Mouse (Mus musculus) embryonic stem cell, embryonic (primary cell): Measurements from ENCODE around the gene Ckap2l.

Experiments
- CTCF ChIA-PET, 4 experiments: fragments of 300-600 bp in 2 of 4; fragments of 350-600 bp in 2 of 4; sonication (Branson Sonifier 250); formaldehyde crosslinking; loops; one replicate each; lab custom pipeline; 2022; ENCODE audit warnings: inconsistent platforms in 2 of 4; lab: Charles Lee
- POLR2A ChIA-PET, 4 experiments: fragments of 300-600 bp in 2 of 4; fragments of 350-600 bp in 2 of 4; sonication (Branson Sonifier 250); formaldehyde crosslinking; loops; one replicate each; lab custom pipeline; 2022; ENCODE audit warnings: antibody characterized with exemption in 4 of 4, inconsistent platforms in 1 of 4; lab: Charles Lee

Ckap2l gene

GRCm38 (mm10) chr2:129270621-129271020 is 26.4 kb downstream of the Ckap2l start:
- POLR2A ChIA-PET, result interaction anchor here in 1 of 4 experiments (2.3 kb wide), 1 partner anchor 12 kb away, joined by 11 read pairs; no protein-coding TSS in a partner anchor
- CTCF ChIA-PET, result no interaction called here

GRCm38 (mm10) chr2:129269986-129270385 is 27.0 kb downstream of the Ckap2l start:
- ChIA-PET CTCF (interaction anchor here in 2 of 4 experiments (1.1 kb wide), 2 partner anchors 11 kb away, joined by 3 to 4 read pairs; no protein-coding TSS in a partner anchor), POLR2A (interaction anchor here in 3 of 4 experiments (0.6 to 2.3 kb wide), 22 partner anchors 8 to 318 kb away, joined by 3 to 14 read pairs (median 4); partner anchors contain the start of genes Ckap2l (in 1 of the 3) and Slc20a1 (in 1 of the 3))

- CTCF ChIA-PET, result interaction anchor here in 3 of 4 experiments (0.5 to 1.3 kb wide), 6 partner anchors 10 to 538 kb away, joined by 3 to 4 read pairs (median 4); no protein-coding TSS in a partner anchor
- POLR2A ChIA-PET, result interaction anchor here (0.5 to 2.3 kb wide), 36 partner anchors 8 to 404 kb away, joined by 3 to 17 read pairs (median 4); partner anchors contain the start of genes Ckap2l (in 1 of the 4), Slc20a1 (in 1 of the 4) and Ttl (in 1 of the 4)
Measured at GRCm38 (mm10) chr2:129269161-129269643, 27.8 kb downstream of the Ckap2l start.

- POLR2A ChIA-PET, result interaction anchor here in 1 of 4 experiments (0.8 to 16.3 kb wide), 3 partner anchors 22 to 69 kb away, joined by 3 to 358 read pairs (median 7); partner anchors contain the start of gene Slc20a1
- CTCF ChIA-PET, result no interaction called here
Measured at GRCm38 (mm10) chr2:129267738-129268137, 29.3 kb downstream of the Ckap2l start.

- CTCF ChIA-PET, result no interaction called here
- POLR2A ChIA-PET, result interaction anchor here in 1 of 4 experiments (0.7 to 16.3 kb wide), 3 partner anchors 20 to 445 kb away, joined by 3 to 358 read pairs (median 3); no protein-coding TSS in a partner anchor
Measured at GRCm38 (mm10) chr2:129265316-129265715, 31.7 kb downstream of the Ckap2l start.

GRCm38 (mm10) chr2:129263073-129263472 is 33.9 kb downstream of the Ckap2l start:
- POLR2A ChIA-PET, result interaction anchor here in 3 of 4 experiments (0.6 to 16.3 kb wide), 9 partner anchors 9 to 184 kb away, joined by 3 to 358 read pairs (median 4); partner anchors contain the start of gene Slc20a1 (in 1 of the 3)
- CTCF ChIA-PET, result interaction anchor here in 1 of 4 experiments (0.6 kb wide), 1 partner anchor 82 kb away, joined by 3 read pairs; no protein-coding TSS in a partner anchor

GRCm38 (mm10) chr2:129261151-129261794 is 35.7 kb downstream of the Ckap2l start:
- ChIA-PET POLR2A (interaction anchor here in 2 of 4 experiments (0.6 to 16.3 kb wide), 11 partner anchors 7 to 139 kb away, joined by 4 to 358 read pairs (median 62); partner anchors contain the start of genes Slc20a1 (in 2 of the 2) and Chchd5 (in 1 of the 2)), CTCF (no interaction called here)

GRCm38 (mm10) chr2:129260646-129261045 is 36.4 kb downstream of the Ckap2l start:
- ChIA-PET POLR2A (interaction anchor here in 2 of 4 experiments (1.2 to 16.3 kb wide), 12 partner anchors 9 to 132 kb away, joined by 3 to 358 read pairs (median 40); partner anchors contain the start of genes Slc20a1 (in 2 of the 2), Chchd5 (in 1 of the 2) and Ckap2l (in 1 of the 2)), CTCF (interaction anchor here in 1 of 4 experiments (0.9 kb wide), 1 partner anchor 84 kb away, joined by 4 read pairs; no protein-coding TSS in a partner anchor)

GRCm38 (mm10) chr2:129258475-129259211 is 38.4 kb downstream of the Ckap2l start:
- POLR2A ChIA-PET, result interaction anchor here in 3 of 4 experiments (0.5 to 16.3 kb wide), 49 partner anchors 11 to 440 kb away, joined by 3 to 358 read pairs (median 5); partner anchors contain the start of genes Slc20a1 (in 3 of the 3), Chchd5 (in 2 of the 3), Polr1b (in 2 of the 3) and Tmem87b (in 1 of the 3)
- CTCF ChIA-PET, result interaction anchor here (0.5 to 3.1 kb wide), 50 partner anchors 10 to 561 kb away, joined by 3 to 19 read pairs (median 4); partner anchors contain the start of genes Chchd5 (in 1 of the 4), Ckap2l (in 1 of the 4), Polr1b (in 1 of the 4) and Ttl (in 1 of the 4)

GRCm38 (mm10) chr2:129258056-129258455 is 39.0 kb downstream of the Ckap2l start:
- POLR2A ChIA-PET, result interaction anchor here (0.5 to 16.3 kb wide), 48 partner anchors 12 to 440 kb away, joined by 3 to 358 read pairs (median 5); partner anchors contain the start of genes Slc20a1 (in 3 of the 4), Chchd5 (in 2 of the 4), Polr1b (in 1 of the 4) and Tmem87b (in 1 of the 4)
- CTCF ChIA-PET, result interaction anchor here (0.5 to 3.1 kb wide), 50 partner anchors 11 to 560 kb away, joined by 3 to 19 read pairs (median 4); partner anchors contain the start of genes Chchd5 (in 1 of the 4), Ckap2l (in 1 of the 4), Polr1b (in 1 of the 4) and Ttl (in 1 of the 4)

GRCm38 (mm10) chr2:129256006-129256405 is 41.0 kb downstream of the Ckap2l start:
- CTCF ChIA-PET, result interaction anchor here in 3 of 4 experiments (0.6 to 1.5 kb wide), 3 partner anchors 58 to 80 kb away, joined by 3 to 20 read pairs (median 4); no protein-coding TSS in a partner anchor
- POLR2A ChIA-PET, result interaction anchor here in 2 of 4 experiments (0.6 to 16.3 kb wide), 13 partner anchors 10 to 89 kb away, joined by 3 to 358 read pairs (median 34); partner anchors contain the start of gene Slc20a1 (in 2 of the 2)

- CTCF ChIA-PET, result interaction anchor here (0.6 to 1.6 kb wide), 8 partner anchors 9 to 175 kb away, joined by 3 to 6 read pairs (median 4); no protein-coding TSS in a partner anchor
- POLR2A ChIA-PET, result interaction anchor here (0.6 to 16.3 kb wide), 53 partner anchors 8 to 192 kb away, joined by 3 to 358 read pairs (median 5); partner anchors contain the start of genes Slc20a1 (in 3 of the 4), Chchd5 (in 2 of the 4), Ckap2l (in 1 of the 4) and Polr1b (in 1 of the 4)
Measured at GRCm38 (mm10) chr2:129254076-129254475, 42.9 kb downstream of the Ckap2l start.

- ChIA-PET POLR2A (interaction anchor here (0.7 to 16.3 kb wide), 66 partner anchors 8 to 419 kb away, joined by 3 to 358 read pairs (median 4); partner anchors contain the start of genes Slc20a1 (in 3 of the 4), Chchd5 (in 2 of the 4), Ckap2l (in 1 of the 4) and Polr1b (in 1 of the 4)), CTCF (interaction anchor here in 3 of 4 experiments (0.6 to 1.6 kb wide), 11 partner anchors 9 to 175 kb away, joined by 3 to 9 read pairs (median 3); no protein-coding TSS in a partner anchor)
Measured at GRCm38 (mm10) chr2:129253631-129253970, 43.4 kb downstream of the Ckap2l start.

- ChIA-PET POLR2A (interaction anchor here (0.6 to 16.3 kb wide), 63 partner anchors 7 to 418 kb away, joined by 3 to 358 read pairs (median 4); partner anchors contain the start of genes Slc20a1 (in 3 of the 4), Chchd5 (in 2 of the 4), Ckap2l (in 1 of the 4) and Polr1b (in 1 of the 4)), CTCF (interaction anchor here in 3 of 4 experiments (0.5 to 1.6 kb wide), 13 partner anchors 8 to 174 kb away, joined by 3 to 9 read pairs (median 3); no protein-coding TSS in a partner anchor)
Measured at GRCm38 (mm10) chr2:129252836-129253630, 44.0 kb downstream of the Ckap2l start.

GRCm38 (mm10) chr2:129249321-129249720 is 47.7 kb downstream of the Ckap2l start:
- CTCF ChIA-PET, result no interaction called here
- POLR2A ChIA-PET, result interaction anchor here in 3 of 4 experiments (0.6 to 13.5 kb wide), 9 partner anchors 8 to 285 kb away, joined by 3 to 793 read pairs (median 274); partner anchors contain the start of gene Slc20a1 (in 3 of the 3)
